Mouse (Mus musculus) liver, embryonic 14.5 days (tissue): ENCODE results near the gene Myh7.

Experiments used
- CTCF ChIP-seq: IDR thresholded peaks from 2 replicates; pipeline ENCODE4 v1.5.1; 2016; ENCODE audit warnings: antibody characterized with exemption, low read depth, control low read depth
- EP300 ChIP-seq: IDR thresholded peaks from 2 replicates; pipeline ENCODE4 v1.6.1; 2016; ENCODE audit warnings: antibody characterized with exemption, low read depth

DNA sequence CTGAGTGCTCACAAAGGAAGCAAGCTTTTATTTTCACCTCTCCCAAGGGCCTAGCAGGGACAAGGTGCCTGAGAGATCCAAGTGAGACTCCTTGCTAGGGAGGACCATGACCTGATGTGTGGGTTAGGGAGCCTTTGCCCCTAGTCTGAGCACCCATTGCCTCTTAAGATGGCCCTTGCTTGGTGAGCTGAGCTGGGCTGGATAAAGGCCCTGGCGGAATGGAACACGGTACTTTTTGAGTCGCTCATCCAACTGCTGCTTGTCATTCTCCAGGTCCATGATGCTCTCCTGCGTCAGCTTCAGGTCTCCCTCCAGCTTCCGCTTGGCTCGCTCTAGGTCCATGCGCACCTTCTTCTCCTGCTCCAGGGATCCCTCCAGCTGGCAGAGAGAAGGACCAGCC, 12.5 kb downstream of the Myh7 start:
- TF ChIP-seq CTCF (no peak), EP300 (no peak)
